Mouse (Mus musculus): Measurements from ENCODE around the gene Rnf227.

- TF ChIP-seq GATA1 (IDR thresholded peaks at IDR 0.05; ENCODE audit: borderline replicate concordance, low read length): no peak
- no peak for TF ChIP-seq FLI1 (IDR thresholded peaks at IDR 0.05; ENCODE audit: low read length)
These were observed at the start of gene Rnf227 for GRCm38 (mm10) chr11:69340161-69341131.

All from megakaryocyte, embryonic 14.5 days (primary cell).